Mouse (Mus musculus): ENCODE results near the gene Pld4. TPM values are rescaled to one million over a fixed set of nuclear protein-coding genes. Genes with fewer than 3 reads are reported as not detected.

The Pld4 gene
- total and polyA plus RNA-seq, 2 experiments from 2014 or later = 8.8 to 12.6 TPM

DNA sequence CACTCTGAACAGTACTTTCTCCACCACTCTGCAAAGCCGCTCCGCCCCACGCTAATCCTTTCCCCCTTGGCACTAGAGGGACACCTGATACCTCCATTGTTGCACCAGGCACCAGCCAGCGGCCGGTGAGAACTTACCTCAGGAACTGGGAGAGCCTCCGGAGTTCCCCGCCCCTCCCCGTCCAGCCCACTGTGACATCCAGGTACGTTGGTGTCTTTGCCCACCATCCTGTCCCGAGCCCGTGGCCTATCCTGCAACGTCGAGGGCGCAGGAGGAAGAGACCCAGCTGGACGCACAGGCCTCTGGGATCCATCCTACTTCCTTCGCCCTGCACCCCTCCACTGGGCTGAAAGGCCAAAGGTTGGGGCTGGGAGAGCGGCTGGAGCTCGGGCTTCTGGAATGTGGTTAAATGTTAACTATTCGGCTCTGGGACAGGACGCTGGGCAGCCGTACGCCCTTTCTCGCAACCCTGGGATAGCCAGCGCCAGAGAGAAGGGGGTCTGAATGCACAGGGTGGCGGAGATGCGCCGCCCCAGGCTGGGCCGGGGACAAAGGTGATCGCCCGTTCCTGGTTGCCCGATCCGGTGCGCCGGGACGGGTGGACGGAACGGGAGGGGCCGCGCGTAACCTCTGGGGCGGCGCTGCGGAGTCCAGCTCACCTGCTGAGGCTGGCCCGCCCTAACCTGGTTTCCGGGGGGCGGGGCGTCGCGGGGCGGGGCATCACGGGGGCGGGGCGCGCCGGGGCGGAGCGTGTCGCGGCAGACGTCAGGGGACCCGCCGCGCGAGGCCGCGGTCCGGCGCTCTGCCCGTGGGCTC, 38.8 kb upstream of the Pld4 start:
- no peaks in the 10 kb centered on the region for H3K9me3 ChIP-seq (ENCODE audit: low read length)
- H3K36me3 ChIP-seq (ENCODE audit: insufficient read depth, low read length) = no peaks in the 10 kb centered on the region
- peak overlapping the region; percentile 96 for H3K9ac ChIP-seq (replicated peaks; ENCODE audit: low read length, poor library complexity, severe bottlenecking)
- peak overlapping the region; percentile 86 for H3K4me3 ChIP-seq (ENCODE audit: low read depth, low read length)
- peak overlapping the region; percentile 67 for H3K27ac ChIP-seq (ENCODE audit: low read depth, low read length)
- DNase-seq (ENCODE audit: low spot score) = peak; percentile 41
- WGBS = 3% methylated on average over 51 of the region's 69 CpGs
- H3K4me1 ChIP-seq (ENCODE audit: insufficient read depth, low read length) = peaks cover 9% of the 10 kb centered on the region; the same call in 1 of the 2 replicates
- no peaks in the 10 kb centered on the region for H3K27me3 ChIP-seq (ENCODE audit: insufficient read depth, low read length)
- no peak for TF ChIP-seq CTCF (IDR thresholded peaks at IDR 0.05)
- H3K4me2 ChIP-seq (ENCODE audit: low read depth, low read length, poor library complexity, severe bottlenecking) = peak overlapping the region; percentile 91
- ATAC-seq (ENCODE audit: low FRiP score) = peak; percentile 11

GRCm38 (mm10) chr12:112722240-112723027, 38.0 kb upstream of the Pld4 start:
- Histone ChIP-seq H3K4me3 (ENCODE audit: low read depth, low read length) (peak overlapping the region; percentile 86), H3K4me2 (ENCODE audit: low read depth, low read length, poor library complexity, severe bottlenecking) (peak overlapping the region; percentile 91), H3K9me3 (ENCODE audit: low read length) (no peaks in the 10 kb centered on the region), H3K27me3 (ENCODE audit: insufficient read depth, low read length) (no peaks in the 10 kb centered on the region), H3K4me1 (ENCODE audit: insufficient read depth, low read length) (peaks cover 9% of the 10 kb centered on the region; the same call in 1 of the 2 replicates), H3K36me3 (ENCODE audit: insufficient read depth, low read length) (no peaks in the 10 kb centered on the region), H3K27ac (ENCODE audit: low read depth, low read length) (peak overlapping the region; percentile 67), H3K9ac (replicated peaks; ENCODE audit: low read length, poor library complexity, severe bottlenecking) (peak overlapping the region; percentile 96)
- ATAC-seq (ENCODE audit: low FRiP score) (peak; percentile 47), DNase-seq (ENCODE audit: low spot score) (peak; percentile 41)
- under 1% methylated on average over 46 of the region's 75 CpGs for WGBS
- TF ChIP-seq CTCF (IDR thresholded peaks at IDR 0.05) = no peak

DNA sequence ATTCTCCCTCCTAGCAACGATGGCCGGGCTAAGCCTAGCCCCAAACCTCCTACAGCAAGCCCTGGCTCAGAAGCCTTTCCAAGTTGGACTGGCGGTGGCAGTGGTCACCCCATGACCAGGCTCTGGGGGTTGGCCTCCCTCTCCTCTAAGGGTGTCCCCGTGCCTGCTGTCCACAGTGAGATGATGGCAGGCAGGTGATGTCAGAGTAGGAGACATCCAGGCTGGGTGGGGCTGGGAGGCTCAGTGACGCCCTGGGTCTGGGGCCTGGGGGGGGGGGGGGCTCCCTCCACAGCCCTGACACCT, 37.5 kb upstream of the Pld4 start:
- H3K9ac ChIP-seq (replicated peaks; ENCODE audit: low read length, poor library complexity, severe bottlenecking) = peak overlapping the region; percentile 96
- no peaks in the 10 kb centered on the region for H3K9me3 ChIP-seq (ENCODE audit: low read length)
- DNase-seq (ENCODE audit: low spot score) = no peak
- H3K4me3 ChIP-seq (ENCODE audit: low read depth, low read length) = peak overlapping the region; percentile 86
- H3K4me2 ChIP-seq (ENCODE audit: low read depth, low read length, poor library complexity, severe bottlenecking) = peak overlapping the region; percentile 91
- H3K4me1 ChIP-seq (ENCODE audit: insufficient read depth, low read length) = peaks cover 9% of the 10 kb centered on the region; the same call in 1 of the 2 replicates
- no peaks in the 10 kb centered on the region for H3K27me3 ChIP-seq (ENCODE audit: insufficient read depth, low read length)
- peak overlapping the region; percentile 67; the same call in 1 of the 2 replicates for H3K27ac ChIP-seq (ENCODE audit: low read depth, low read length)
- no peaks in the 10 kb centered on the region for H3K36me3 ChIP-seq (ENCODE audit: insufficient read depth, low read length)
- WGBS = 16% methylated on average over 5 of the region's 5 CpGs
- no peak for TF ChIP-seq CTCF (IDR thresholded peaks at IDR 0.05)
- ATAC-seq (ENCODE audit: low FRiP score) = no peak

GRCm38 (mm10) chr12:112723445-112723844, 37.0 kb upstream of the Pld4 start:
- 90% methylated on average over 6 of the region's 6 CpGs for WGBS

DNA sequence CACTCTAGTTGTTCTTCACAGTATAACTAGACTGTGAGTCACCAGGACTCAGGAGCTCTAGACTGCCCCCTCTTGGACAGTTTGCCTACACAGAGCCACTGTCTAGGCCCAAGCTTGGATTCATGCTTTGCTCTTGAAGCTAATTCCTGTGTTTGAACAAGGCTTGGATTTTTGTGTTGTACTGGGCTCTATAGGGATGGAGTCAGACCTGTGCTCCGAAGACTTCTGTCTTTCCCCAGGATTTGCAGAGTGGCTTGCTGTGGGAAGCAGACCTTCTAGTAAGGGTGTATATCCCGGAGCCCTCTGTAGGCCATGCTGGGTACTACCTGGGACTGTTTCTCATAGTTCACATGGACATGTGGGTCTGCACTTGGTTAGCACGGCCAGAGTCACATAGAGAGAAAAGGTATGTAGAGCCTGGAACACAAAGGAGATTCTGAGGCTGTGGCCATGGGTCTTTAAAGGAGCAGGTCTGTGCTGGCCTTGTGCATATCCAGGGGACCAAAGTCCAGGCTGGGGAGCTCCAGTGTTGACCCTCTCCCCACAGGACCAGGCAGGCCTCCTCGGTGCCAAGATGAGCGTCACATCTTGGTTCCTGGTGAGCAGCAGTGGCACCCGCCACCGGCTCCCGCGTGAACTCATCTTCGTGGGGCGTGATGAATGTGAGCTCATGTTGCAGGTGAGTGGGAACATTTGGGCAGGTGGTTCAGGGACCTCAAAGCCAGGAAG, 36.2 kb upstream of the Pld4 start:
- Histone ChIP-seq H3K36me3 (ENCODE audit: insufficient read depth, low read length) (peaks cover 4% of the 10 kb centered on the region; the same call in 1 of the 2 replicates), H3K4me3 (ENCODE audit: low read depth, low read length) (no peak overlapping the region), H3K9me3 (ENCODE audit: low read length) (no peaks in the 10 kb centered on the region), H3K27ac (ENCODE audit: low read depth, low read length) (no peak overlapping the region), H3K4me1 (ENCODE audit: insufficient read depth, low read length) (peaks cover 9% of the 10 kb centered on the region; the same call in 1 of the 2 replicates), H3K4me2 (ENCODE audit: low read depth, low read length, poor library complexity, severe bottlenecking) (peak overlapping the region; percentile 91; the same call in 1 of the 2 replicates), H3K27me3 (ENCODE audit: insufficient read depth, low read length) (no peaks in the 10 kb centered on the region), H3K9ac (replicated peaks; ENCODE audit: low read length, poor library complexity, severe bottlenecking) (no peak overlapping the region)
- ATAC-seq (ENCODE audit: low FRiP score) (peak; percentile 39; the same call in 1 of the 2 replicates), DNase-seq (ENCODE audit: low spot score) (peak; percentile 77)
- peak; percentile 65 for TF ChIP-seq CTCF (IDR thresholded peaks at IDR 0.05)
- 74% methylated on average over 11 of the region's 11 CpGs for WGBS

More at GRCm38 (mm10) chr12:112723445-112723844, 37.0 kb upstream of the Pld4 start:
- DNase-seq (ENCODE audit: low spot score) (no peak), ATAC-seq (ENCODE audit: low FRiP score) (no peak)
- H3K27ac ChIP-seq (ENCODE audit: low read depth, low read length) = 0 out of 2 replicates have a peak overlapping the region, but pooled peaks have one; percentile 32
- no peaks in the 10 kb centered on the region for H3K36me3 ChIP-seq (ENCODE audit: insufficient read depth, low read length)
- no peaks in the 10 kb centered on the region for H3K9me3 ChIP-seq (ENCODE audit: low read length)
- H3K4me3 ChIP-seq (ENCODE audit: low read depth, low read length) = peak overlapping the region; percentile 86
- H3K9ac ChIP-seq (replicated peaks; ENCODE audit: low read length, poor library complexity, severe bottlenecking) = peak overlapping the region; percentile 96
- no peak for TF ChIP-seq CTCF (IDR thresholded peaks at IDR 0.05)
- peak overlapping the region; percentile 91 for H3K4me2 ChIP-seq (ENCODE audit: low read depth, low read length, poor library complexity, severe bottlenecking)
- no peaks in the 10 kb centered on the region for H3K27me3 ChIP-seq (ENCODE audit: insufficient read depth, low read length)
- peaks cover 9% of the 10 kb centered on the region; the same call in 1 of the 2 replicates for H3K4me1 ChIP-seq (ENCODE audit: insufficient read depth, low read length)
